Mouse (Mus musculus) layer of hippocampus, adult 2 months (tissue): ENCODE results near the gene Nlk. TPM values are rescaled to one million over a fixed set of nuclear protein-coding genes. Genes with fewer than 3 reads are reported as not detected.

Experiments used
- DNase-seq, 2 experiments: peaks; one replicate each; pipeline ENCODE4 v3.0.0; 2022; ENCODE audit warnings: low spot score in 2 of 2
- H3K27ac ChIP-seq: fragments of 200-600 bp; 2 replicates; pipeline ENCODE4 v1.8.1; 2022
- H3K4me3 ChIP-seq: fragments of 200-600 bp; 2 replicates; pipeline ENCODE4 v1.8.1; 2022; ENCODE audit warnings: mild to moderate bottlenecking
- CTCF ChIP-seq: fragments of 200-600 bp; conservative IDR thresholded peaks from 2 replicates; pipeline ENCODE4 v1.8.1; 2022; ENCODE audit warnings: antibody characterized with exemption, mild to moderate bottlenecking, moderate library complexity
- total RNA-seq, 2 experiments: library from RNA; stranded (reverse); gene quantifications; 2 replicates each; pipeline ENCODE4 v1.2.3; 2021

Nlk gene
- total RNA-seq, 2 experiments from 2014 or later = 39.3 to 43.0 TPM

- DNase-seq = no peak
- H3K27ac ChIP-seq = no peak overlapping the region
- no peak overlapping the region for H3K4me3 ChIP-seq
- no peak for TF ChIP-seq CTCF
Observed at GRCm38 (mm10) chr11:78721419-78721818, 24.2 kb upstream of the Nlk start.

- TF ChIP-seq CTCF = no peak
Observed at GRCm38 (mm10) chr11:78717655-78718054, 20.5 kb upstream of the Nlk start.

GRCm38 (mm10) chr11:78708642-78709041 is 11.5 kb upstream of the Nlk start:
- Histone ChIP-seq H3K27ac (no peak overlapping the region), H3K4me3 (no peak overlapping the region)
- no peak for TF ChIP-seq CTCF
- DNase-seq = no peak

More at GRCm38 (mm10) chr11:78717655-78718054, 20.5 kb upstream of the Nlk start:
- DNase-seq = no peak
- no peak overlapping the region for H3K27ac ChIP-seq
- H3K4me3 ChIP-seq = no peak overlapping the region

GRCm38 (mm10) chr11:78706026-78706425 is 8.9 kb upstream of the Nlk start:
- DNase-seq = no peak
- Histone ChIP-seq H3K4me3 (no peak overlapping the region), H3K27ac (no peak overlapping the region)
- no peak for TF ChIP-seq CTCF

GRCm38 (mm10) chr11:78703085-78703484 is 5.9 kb upstream of the Nlk start:
- TF ChIP-seq CTCF = no peak
- Histone ChIP-seq H3K4me3 (no peak overlapping the region), H3K27ac (peak overlapping the region; percentile 29; the same call in 1 of the 2 replicates)
- DNase-seq = no peak

GRCm38 (mm10) chr11:78702319-78702718 is 5.1 kb upstream of the Nlk start:
- Histone ChIP-seq H3K4me3 (no peak overlapping the region), H3K27ac (peak overlapping the region; percentile 29; the same call in 1 of the 2 replicates)
- no peak for TF ChIP-seq CTCF
- peak in 1 of 2 experiments; percentile 10 for DNase-seq

GRCm38 (mm10) chr11:78697753-78698171 is 589 bp upstream of the Nlk start:
- DNase-seq = peak; percentile 86 to 96
- H3K4me3 ChIP-seq = peak overlapping the region; percentile 71
- no peak for TF ChIP-seq CTCF
- peak overlapping the region; percentile 92 for H3K27ac ChIP-seq

- DNase-seq = no peak
- H3K4me3 ChIP-seq = no peak overlapping the region; the same call in 1 of the 2 replicates
- TF ChIP-seq CTCF = no peak
- no peak overlapping the region for H3K27ac ChIP-seq
Observed at GRCm38 (mm10) chr11:78694249-78694648, 2.9 kb downstream of the Nlk start.

GRCm38 (mm10) chr11:78693307-78693706 is 3.9 kb downstream of the Nlk start:
- H3K4me3 ChIP-seq = no peak overlapping the region
- no peak for TF ChIP-seq CTCF
- DNase-seq = no peak

GRCm38 (mm10) chr11:78691201-78691600 is 6.0 kb downstream of the Nlk start:
- DNase-seq = no peak
- Histone ChIP-seq H3K4me3 (no peak overlapping the region), H3K27ac (no peak overlapping the region)
- no peak for TF ChIP-seq CTCF

More at GRCm38 (mm10) chr11:78693307-78693706, 3.9 kb downstream of the Nlk start:
- no peak overlapping the region for H3K27ac ChIP-seq

- Histone ChIP-seq H3K27ac (no peak overlapping the region), H3K4me3 (no peak overlapping the region)
- no peak for TF ChIP-seq CTCF
- DNase-seq = no peak
Observed at GRCm38 (mm10) chr11:78690547-78690946, 6.6 kb downstream of the Nlk start.

- DNase-seq = peak; percentile 46 to 48
- Histone ChIP-seq H3K27ac (peak overlapping the region; percentile 70), H3K4me3 (no peak overlapping the region)
- TF ChIP-seq CTCF = no peak
Observed at GRCm38 (mm10) chr11:78681058-78681457, 16.1 kb downstream of the Nlk start.

- no peak for TF ChIP-seq CTCF
- H3K27ac ChIP-seq = no peak overlapping the region; the same call in 1 of the 2 replicates
- DNase-seq = no peak
- H3K4me3 ChIP-seq = no peak overlapping the region
Observed at GRCm38 (mm10) chr11:78678761-78679160, 18.4 kb downstream of the Nlk start.

GRCm38 (mm10) chr11:78668647-78669046 is 28.5 kb downstream of the Nlk start:
- H3K27ac ChIP-seq = no peak overlapping the region
- no peak for TF ChIP-seq CTCF
- no peak for DNase-seq
- H3K4me3 ChIP-seq = no peak overlapping the region

- Histone ChIP-seq H3K27ac (no peak overlapping the region), H3K4me3 (no peak overlapping the region)
- no peak for DNase-seq
- TF ChIP-seq CTCF = no peak
Observed at GRCm38 (mm10) chr11:78664853-78665252, 32.3 kb downstream of the Nlk start.
